Mouse (Mus musculus) small intestine, adult 10 weeks (tissue): ENCODE data around the gene Agbl3. TPM values are rescaled to one million over a fixed set of nuclear protein-coding genes. Genes with fewer than 3 reads are reported as not detected.

Experiments used
- polyA plus RNA-seq: library from polyadenylated mRNA; stranded (reverse); fragments of 350-450 nt; fragmentation: Illumina TruSeq; extraction: RNeasy Lipid Tissue Mini Kit (QIAGEN cat#74804); gene quantifications from one replicate; pipeline ENCODE4 v1.2.3, GENCODE M21; 2014; ENCODE audit warnings: low replicate concordance

The Agbl3 gene
- 4.8 TPM for polyA plus RNA-seq

GRCm38 (mm10) chr6:34780231-34780942, at the start of gene Agbl3:
TSS of gene Agbl3 (plus strand) at chr6:34780432.

GRCm38 (mm10) chr6:34862791-34863403, 82.7 kb downstream of the Agbl3 start, which contains the start of gene Tmem140:
TSS of gene Tmem140 (plus strand) at chr6:34863146.

GRCm38 (mm10) chr6:34877509-34878321, 97.5 kb downstream of the Agbl3 start, which contains the start of gene Cyren:
TSS of gene Cyren (minus strand) at chr6:34878060.

Other genes starting within 250 kb of the Agbl3 start
- 170 TPM for gene Cald1, start 181.9 kb upstream of the Agbl3 start, polyA plus RNA-seq
- gene Tmem140, start 82.7 kb downstream of the Agbl3 start, polyA plus RNA-seq: 37.3 TPM
- 0.41 TPM for gene Cyren, start 97.6 kb downstream of the Agbl3 start, polyA plus RNA-seq
- not detected for gene Wdr91, start 130.4 kb downstream of the Agbl3 start, polyA plus RNA-seq
- not detected for gene Stra8, start 139.7 kb downstream of the Agbl3 start, polyA plus RNA-seq
- 20.2 TPM for gene Slc23a4, start 208.0 kb downstream of the Agbl3 start, polyA plus RNA-seq